Mouse (Mus musculus) layer of hippocampus, postnatal 10 days (tissue): ENCODE results near the gene Gm3435. TPM values are rescaled to one million over a fixed set of nuclear protein-coding genes. Genes with fewer than 3 reads are reported as not detected.
"Not testable (repeated sequence)": the region's sequence is repeated elsewhere in the genome, so short reads cannot be mapped to it uniquely, and the experiment has no call there.

Source experiments
- DNase-seq, 2 experiments: peaks; one replicate each; pipeline ENCODE4 v3.0.0; 2021; ENCODE audit warnings: low spot score in 2 of 2
- total RNA-seq, 2 experiments: library from RNA; stranded (reverse); gene quantifications; 2 replicates each; pipeline ENCODE4 v1.2.3; 2021

Gene Gm3435
- total RNA-seq, 2 experiments from 2014 or later, result 5.0 to 5.2 TPM

- not testable (repeated sequence) for DNase-seq
Observed at GRCm38 (mm10) chr17:15031414-15031813, 21.4 kb downstream of the Gm3435 start.

DNA sequence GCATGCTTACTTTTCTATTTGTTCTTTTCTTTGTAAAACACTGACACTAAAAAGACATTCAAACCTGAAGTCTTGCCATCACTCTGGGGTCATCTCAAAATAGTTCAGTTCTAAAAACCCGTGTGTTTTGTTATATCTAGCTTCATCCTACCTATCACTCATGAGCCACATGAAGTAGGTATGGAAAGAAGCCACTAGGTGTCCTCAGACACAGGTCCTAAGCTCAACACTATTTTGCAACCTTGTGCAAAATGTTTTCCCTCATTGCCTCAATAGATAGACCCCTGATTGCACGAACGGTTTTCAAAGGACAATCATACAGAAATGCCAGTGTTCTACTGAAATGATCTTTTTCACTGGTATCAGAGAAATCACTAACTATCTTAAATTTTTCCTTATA lies 30.5 kb downstream of the Gm3435 start:
- DNase-seq, result not testable (repeated sequence)

GRCm38 (mm10) chr17:15041175-15041729 lies 31.3 kb downstream of the Gm3435 start, which contains the start of the genes Ermard, Tcte3 and Gm3448:
Gene Ermard, plus strand, starts transcription at chr17:15041208.
Gene Tcte3, minus strand, starts transcription at chr17:15041488.
Gene Gm3448, minus strand, starts transcription at chr17:15041537.
- DNase-seq, result peak; percentile 37 to 44

GRCm38 (mm10) chr17:15050338-15050737 lies 40.4 kb downstream of the Gm3435 start:
- DNase-seq, result not testable (repeated sequence)

- DNase-seq, result not testable (repeated sequence)
Observed at GRCm38 (mm10) chr17:15052766-15053165, 42.8 kb downstream of the Gm3435 start.

DNA sequence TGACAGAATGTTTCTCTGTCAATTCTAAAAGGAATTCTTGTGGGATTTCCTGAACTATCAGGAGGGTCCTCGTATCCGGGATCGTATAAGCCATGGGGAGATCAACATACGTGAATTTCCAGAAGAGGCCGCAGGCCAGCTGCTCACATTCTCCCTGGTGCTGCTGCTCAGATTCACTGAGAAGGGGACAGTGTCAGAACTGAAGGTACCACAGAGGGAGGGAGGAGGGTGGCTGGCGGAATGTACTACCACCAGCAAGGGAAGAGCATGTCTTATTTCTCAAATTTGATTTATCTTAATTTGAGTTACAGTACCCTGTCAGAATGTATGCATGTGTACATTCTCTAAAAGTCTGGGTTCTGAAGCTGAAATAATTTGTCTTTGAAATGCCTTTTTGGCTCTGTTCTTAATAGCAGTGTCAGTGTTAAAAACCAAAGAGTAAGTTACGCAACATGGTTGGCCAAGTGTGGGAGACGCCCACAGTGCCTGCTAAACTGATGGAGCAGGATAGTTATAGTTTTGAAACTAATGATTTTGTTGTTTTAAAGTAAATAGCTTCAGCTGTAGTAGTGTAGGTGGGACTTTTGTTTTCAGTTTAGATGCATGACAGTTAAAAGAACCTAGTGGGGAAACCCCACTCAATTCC lies 43.3 kb downstream of the Gm3435 start:
- DNase-seq, result peak in 1 of 2 experiments; percentile 9

DNA sequence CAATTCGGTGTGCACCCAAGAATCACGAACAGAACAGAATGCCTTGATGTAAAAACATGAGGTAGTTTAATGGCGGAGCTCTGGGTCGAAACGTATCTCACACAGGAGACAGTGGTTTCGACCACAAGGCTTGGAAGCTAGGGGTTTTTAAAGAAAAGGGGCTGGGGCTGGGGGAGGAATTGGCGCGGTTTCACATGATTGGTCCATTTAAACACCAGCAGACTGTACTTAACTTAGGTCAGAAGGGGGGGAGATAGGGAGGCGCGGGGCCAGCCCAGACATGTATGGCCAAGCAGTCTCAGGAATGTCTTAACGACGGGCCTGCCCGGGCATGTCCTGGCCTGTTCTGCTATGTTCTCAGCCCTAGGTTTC lies 43.8 kb downstream of the Gm3435 start:
- peak in 1 of 2 experiments; percentile 11 for DNase-seq

GRCm38 (mm10) chr17:15055925-15056324 lies 45.9 kb downstream of the Gm3435 start:
- peak; percentile 63 to 70 for DNase-seq

GRCm38 (mm10) chr17:15058161-15058591 lies 48.2 kb downstream of the Gm3435 start:
- no peak for DNase-seq

DNA sequence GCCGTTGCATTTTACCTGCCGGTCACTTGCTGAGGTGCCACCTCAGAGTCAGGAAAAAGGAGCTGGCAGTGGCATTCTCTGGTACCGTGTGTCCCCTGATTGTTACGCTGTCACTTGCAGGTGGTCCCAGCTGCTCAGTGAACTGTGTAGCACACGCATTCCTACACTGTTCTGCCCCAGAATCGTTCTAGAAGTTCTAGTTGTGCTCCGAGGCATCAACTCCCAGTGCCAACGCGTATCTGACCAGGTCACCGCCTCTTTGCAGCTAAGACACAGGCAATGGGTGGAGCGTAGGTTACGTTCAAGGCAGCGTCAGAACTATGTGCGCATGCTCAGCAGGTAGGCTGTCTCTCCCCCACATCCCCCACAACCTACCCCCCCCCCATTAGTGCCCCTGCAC lies 49.7 kb downstream of the Gm3435 start:
- no peak for DNase-seq

DNA sequence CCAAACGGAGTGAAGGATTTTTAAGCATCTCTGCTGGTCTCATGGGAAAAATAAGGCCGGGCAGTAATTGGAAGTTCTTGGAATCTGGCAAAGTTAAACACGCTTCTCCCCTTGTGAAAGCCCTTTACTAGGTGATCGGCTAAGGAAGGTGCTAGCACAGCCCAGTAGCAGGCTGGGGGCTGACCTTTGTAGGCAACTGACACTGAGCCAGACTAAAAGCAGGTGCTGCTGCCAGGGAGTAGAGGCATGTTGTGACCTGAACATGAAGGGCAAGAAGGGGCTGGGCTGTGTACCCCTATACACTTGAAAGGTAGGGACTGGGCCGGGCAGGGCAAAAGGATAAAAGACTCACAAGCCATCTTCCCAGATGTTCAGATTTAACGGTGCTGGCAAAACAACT lies 50.4 kb downstream of the Gm3435 start:
- DNase-seq, result no peak

DNA sequence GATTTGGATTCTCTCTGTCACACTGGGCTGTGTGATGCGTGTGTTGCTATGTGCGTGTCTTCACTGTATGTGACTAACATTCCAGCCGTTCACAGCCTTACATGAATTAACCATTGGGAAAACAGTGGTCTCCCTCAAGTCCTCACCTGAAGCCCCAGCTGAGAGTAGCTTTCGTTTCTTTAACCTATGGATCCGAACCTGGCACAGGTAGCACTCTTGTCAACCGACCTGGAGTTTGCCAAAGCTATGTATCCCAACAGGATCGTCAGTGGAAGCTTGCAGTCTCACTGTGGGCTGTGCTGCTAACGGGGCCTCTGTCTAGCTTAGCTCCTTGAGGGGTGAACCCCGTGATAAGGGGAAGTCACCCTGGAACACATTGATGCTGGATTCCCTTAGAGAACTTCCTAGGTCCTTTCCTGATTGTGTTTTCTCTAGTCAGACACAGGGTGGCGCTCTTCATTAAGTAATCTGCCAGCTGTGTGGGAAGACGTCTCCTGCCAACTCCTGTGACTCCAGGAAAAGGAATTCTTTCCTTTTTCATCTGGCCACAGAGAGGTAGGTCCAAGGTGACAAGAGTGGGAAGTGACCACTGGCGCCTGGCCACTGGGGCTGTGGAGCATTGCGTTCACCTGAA lies 55.5 kb downstream of the Gm3435 start:
- peak; percentile 82 to 83 for DNase-seq

DNA sequence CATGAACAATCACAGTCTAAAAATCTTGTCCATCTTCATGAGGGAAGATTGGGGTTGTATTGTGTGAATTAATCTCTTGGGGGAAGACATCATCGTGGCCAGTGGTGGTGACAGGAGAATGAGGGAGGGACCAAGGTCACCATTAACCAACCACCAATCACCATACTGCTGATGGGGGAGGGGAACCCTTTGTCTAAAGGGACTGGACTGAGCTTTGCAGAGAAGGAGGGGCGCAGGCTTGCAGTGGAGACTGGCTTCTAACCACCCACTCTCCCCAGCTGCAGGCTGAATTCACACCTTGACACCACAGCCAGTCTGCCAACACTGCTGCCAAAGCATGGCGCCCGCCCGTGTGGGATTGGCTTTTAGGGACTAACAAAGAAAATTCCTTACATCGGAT lies 56.1 kb downstream of the Gm3435 start:
- DNase-seq, result peak in 1 of 2 experiments; percentile 39

- DNase-seq, result no peak
Observed at GRCm38 (mm10) chr17:15066911-15067310, 56.9 kb downstream of the Gm3435 start.

DNA sequence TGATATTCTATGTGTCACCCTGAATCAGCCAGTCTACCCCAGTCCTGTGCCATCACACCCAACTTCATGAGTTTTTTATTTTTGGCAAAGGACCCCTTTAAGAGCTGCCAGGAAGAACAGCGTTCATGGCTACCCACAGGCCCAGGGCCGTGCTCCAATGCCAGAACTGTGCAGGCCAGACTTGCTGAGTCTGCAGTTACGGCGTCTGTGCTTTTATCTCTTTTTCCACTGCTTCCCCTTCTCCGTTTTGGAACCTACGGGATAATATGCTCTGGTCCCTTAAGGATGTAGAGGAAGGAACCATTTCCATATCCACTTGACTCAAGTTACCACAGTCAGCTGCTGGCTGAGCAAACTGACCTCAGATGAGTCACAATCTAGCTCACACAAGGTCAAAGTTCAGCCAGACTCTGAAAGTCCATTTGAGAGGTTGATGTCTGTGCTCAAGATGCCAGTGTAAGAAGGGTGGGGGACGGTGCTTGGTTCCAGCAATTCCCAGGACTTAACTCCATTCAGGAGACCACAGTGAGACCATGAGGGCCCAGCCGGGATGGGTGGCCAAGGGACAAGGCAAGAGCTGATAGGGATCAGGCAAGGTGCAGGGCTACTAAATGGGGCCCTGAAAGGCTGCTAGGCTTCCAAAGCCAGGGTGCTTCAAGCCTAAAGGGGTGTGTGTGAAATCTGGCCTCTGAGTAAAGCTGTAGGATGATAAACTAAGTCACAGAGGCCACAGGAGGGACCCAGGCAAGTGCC lies 58.2 kb downstream of the Gm3435 start:
- DNase-seq, result no peak

- DNase-seq, result peak in 1 of 2 experiments; percentile 34
Observed at GRCm38 (mm10) chr17:15069124-15069523, 59.1 kb downstream of the Gm3435 start.

Other genes with a start within 250 kb of the Gm3435 start
- gene Wdr27, start 67.0 kb upstream of the Gm3435 start, total RNA-seq, result 1 to 10 TPM; 5.9 to 6.1 TPM
- 10 to 100 TPM; 19.7 to 21.6 TPM for gene 1600012H06Rik, start 67.0 kb upstream of the Gm3435 start, total RNA-seq
- gene Phf10, start 48.9 kb upstream of the Gm3435 start, total RNA-seq, result 10 to 100 TPM; 66.8 to 70.0 TPM
- gene 9030025P20Rik, start 31.7 kb upstream of the Gm3435 start, total RNA-seq, result 1 to 10 TPM; 6.1 to 7.7 TPM
- not detected for gene Gm3417, start 31.4 kb upstream of the Gm3435 start, total RNA-seq
- 10 to 100 TPM; 46.4 to 56.9 TPM for gene Ermard, start 31.0 kb downstream of the Gm3435 start, total RNA-seq
- 1 to 10 TPM; 2.0 to 2.6 TPM for gene Tcte3, start 31.3 kb downstream of the Gm3435 start, total RNA-seq
- gene Gm3448, start 31.4 kb downstream of the Gm3435 start, total RNA-seq, result 1 to 10 TPM; 6.0 to 7.5 TPM